Mouse (Mus musculus): Measurements from ENCODE around the gene Rbm15.
"Not testable (repeated sequence)": the region's sequence is repeated elsewhere in the genome, so short reads cannot be mapped to it uniquely, and the experiment has no call there.

The Rbm15 gene

GRCm38 (mm10) chr3:107330503-107331424, 2.7 kb downstream of the Rbm15 start:
- no peak for DNase-seq

DNA sequence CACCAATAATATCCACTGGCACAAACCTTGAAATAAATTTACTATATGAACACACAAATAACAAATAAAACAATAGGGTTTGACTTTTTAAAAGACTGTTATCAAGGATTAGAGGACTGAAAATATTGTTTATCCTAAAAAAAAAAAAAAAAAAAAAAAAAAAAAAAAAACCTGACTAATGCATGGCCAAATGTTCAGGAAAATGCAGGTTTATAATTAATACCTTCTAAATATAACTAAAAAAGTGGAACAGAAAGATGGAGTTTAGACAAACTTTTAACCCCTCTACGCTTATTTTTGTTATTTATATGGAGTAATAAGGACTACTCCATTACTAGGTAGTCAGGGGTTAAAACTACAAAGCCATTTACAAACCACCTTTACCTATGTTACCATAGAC, 7.0 kb downstream of the Rbm15 start:
- no peak for DNase-seq

- DNase-seq = no peak
Observed at GRCm38 (mm10) chr3:107321776-107322175, 11.7 kb downstream of the Rbm15 start.

GRCm38 (mm10) chr3:107321141-107321540, 12.3 kb downstream of the Rbm15 start:
- no peak for DNase-seq

- DNase-seq = no peak
Observed at GRCm38 (mm10) chr3:107317338-107317737, 16.1 kb downstream of the Rbm15 start.

GRCm38 (mm10) chr3:107296917-107297316, 36.6 kb downstream of the Rbm15 start:
- not testable (repeated sequence) for DNase-seq

DNA sequence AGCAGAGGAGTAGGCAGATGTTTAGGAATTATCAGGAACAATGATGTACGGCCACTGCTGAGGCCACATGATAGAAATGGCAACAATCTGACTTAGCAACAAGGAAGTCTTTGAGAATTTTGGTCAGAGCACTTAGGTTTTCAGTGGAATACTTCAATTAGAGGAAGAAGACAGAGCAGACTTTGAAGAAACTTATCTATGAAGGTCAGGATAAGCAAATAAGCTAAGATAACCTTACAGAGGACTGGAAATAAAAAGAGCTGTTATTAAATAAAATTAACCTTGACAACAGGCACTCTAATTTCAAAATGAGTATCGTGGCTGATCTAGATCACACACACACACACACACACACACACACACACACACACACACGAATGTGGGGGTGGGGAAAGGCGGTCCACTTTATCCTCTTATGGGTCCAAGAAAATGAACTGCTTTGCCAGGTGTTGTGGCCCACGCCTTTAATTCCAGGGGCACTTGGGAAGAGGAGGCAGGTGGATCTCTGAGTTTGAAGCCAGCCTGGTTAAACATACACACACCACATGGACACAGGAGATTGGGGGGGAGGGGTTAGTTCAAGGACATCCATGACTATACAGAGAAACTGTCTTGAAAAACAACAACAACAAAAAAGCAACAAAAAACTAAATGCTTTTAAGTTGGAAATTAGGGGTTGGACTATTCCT, 37.7 kb downstream of the Rbm15 start:
- no peak for DNase-seq

- peak; percentile 80 for DNase-seq
Observed at GRCm38 (mm10) chr3:107290764-107291381, 42.6 kb downstream of the Rbm15 start, which contains the start of gene Slc16a4. Gene Slc16a4 (plus strand): TSS chr3:107291230.

DNA sequence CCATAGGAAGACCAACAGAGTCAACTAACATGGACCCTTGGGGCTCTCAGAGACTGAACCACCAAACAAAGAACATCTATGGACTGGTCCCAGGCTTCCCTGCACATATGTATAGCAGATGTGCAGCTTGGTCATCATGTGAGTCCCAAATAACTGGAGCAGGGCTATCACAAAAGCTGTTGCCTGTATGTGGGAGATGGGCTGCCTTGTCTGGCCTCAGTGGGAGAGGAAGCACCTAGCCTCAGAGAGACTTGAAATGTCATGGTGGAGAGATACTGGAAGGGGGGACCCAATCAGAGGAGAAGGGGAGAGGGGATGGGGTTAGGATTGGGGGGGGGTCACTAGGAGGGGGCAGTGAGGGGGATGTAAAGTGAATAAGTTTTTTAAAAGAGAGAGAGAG, 46.1 kb downstream of the Rbm15 start:
- no peak for DNase-seq

DNA sequence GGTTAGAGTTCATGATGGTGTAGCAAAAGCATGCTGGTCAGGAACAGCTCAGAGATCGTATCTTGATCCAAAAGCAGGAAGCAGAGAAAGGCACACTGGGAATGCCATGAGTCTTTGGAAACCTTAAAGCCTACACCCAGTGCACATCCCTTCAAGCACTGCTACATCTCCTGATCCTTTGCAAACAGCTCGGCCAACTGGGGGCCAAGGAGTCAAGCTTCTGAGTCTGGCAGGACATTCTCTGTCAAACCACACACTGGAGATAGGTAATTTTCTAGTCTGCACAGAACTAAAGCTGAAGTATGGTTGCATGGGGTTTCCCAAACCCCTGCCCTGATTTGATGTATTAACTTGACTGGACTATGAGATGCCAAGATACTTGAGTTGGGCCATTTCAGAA, 47.4 kb downstream of the Rbm15 start:
- no peak for DNase-seq

DNA sequence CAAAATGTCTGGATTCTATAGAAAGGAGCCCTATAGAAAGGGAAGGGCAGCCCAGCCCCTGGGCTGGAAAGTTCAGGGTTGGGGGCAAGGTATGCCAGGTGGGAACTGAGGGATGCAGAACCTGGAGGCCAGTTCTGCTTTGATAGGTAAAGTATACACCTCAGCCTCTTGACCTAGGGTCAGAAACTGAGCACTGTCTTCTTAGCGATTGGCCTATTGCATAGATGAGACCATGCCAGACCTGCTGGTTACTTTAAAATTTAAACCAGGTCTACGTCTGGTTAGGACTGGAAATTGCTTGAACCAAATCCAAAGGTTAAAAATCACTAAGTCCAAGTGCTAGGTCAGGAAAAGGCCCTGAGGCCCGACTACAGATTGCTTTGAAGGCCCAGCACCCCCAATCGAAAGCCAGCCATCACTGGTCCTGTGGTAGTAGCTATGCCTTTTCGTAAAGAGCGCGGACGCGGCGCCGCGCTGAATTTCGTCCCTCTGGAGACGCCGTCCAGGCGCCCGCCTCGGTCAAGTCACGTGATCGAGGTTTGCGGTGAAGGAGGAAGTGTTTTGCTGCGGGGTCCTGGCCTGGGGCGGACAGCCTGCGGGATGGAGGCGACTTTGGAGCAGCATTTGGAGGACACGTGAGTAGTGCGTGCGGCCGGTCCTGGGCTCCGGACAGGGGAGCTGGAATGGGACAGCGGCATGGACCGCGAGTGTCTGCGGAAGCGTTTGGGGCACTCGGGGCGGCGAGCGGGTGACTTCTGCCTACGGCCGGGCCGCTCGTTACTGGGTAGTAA, 54.8 kb downstream of the Rbm15 start, which contains the start of gene Lamtor5:
Lamtor5 (plus strand) TSS at position 380 of the 791 bp plus-strand sequence.
- DNase-seq = peak; percentile 95

DNA sequence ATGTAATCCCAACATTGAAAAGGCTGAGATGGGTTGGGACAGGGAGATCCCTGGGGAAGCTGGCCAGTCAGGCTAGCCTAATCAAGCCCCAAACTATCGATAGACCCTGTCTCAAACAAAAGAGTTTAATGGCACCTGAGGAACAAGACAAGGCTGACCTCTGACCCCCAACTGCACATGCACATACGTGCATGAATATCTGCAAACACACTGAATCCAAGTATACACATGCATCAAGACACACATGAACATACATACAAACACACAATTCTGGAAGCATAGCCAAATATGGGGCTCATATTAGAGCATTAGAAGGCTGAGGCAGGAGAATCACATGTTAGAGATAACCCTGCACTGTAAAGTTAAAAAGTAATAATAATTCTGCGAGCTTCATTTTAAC, 56.8 kb downstream of the Rbm15 start:
- no peak for DNase-seq

DNA sequence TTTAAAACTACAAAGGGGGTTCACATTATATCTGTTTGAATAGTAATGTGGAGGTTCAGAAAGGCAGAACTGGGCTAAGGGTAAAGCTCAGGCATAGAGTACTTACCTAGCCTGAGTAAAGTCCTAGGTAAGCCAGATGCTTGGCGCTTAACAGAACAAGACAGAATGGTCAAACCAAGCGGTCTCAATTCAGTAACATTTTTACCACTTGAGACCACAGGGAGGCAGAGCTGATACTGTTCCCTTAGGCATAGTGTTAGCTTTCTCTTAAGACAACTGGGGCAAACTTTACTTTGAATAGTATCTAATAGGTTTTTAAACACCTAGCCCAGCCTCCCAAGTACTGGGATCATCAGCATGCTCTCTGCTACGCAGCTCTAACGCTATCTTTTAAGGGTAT, 57.5 kb downstream of the Rbm15 start:
- peak; percentile 21 for DNase-seq

Measured in embryo, embryonic 11 days (tissue).